Mouse (Mus musculus) lung, postnatal 0 days (tissue): ENCODE measurements around the gene Hcls1. TPM values are rescaled to one million over a fixed set of nuclear protein-coding genes. Genes with fewer than 3 reads are reported as not detected.

Source experiments
- ATAC-seq: fragments of 200-750 bp; cut with Nextera tagmentation; 2 replicates; pipeline ENCODE4 v1.8.0; 2017; ENCODE audit warnings: moderate library complexity
- DNase-seq: peaks from one replicate; pipeline ENCODE4 v3.0.0-alpha.2; 2016; ENCODE audit warnings: low spot score
- H3K27ac ChIP-seq: fragments of 300-500 bp; sonication (generic); 2 replicates; pipeline ENCODE4 v1.5.1; 2014; ENCODE audit warnings: antibody characterized with exemption, mild to moderate bottlenecking, low read length, mixed read lengths
- H3K27me3 ChIP-seq: fragments of 300-500 bp; sonication (generic); replicated peaks from 2 replicates; pipeline ENCODE4 v1.6.1; 2014; ENCODE audit warnings: low read length, mixed read lengths; ENCODE audit not compliant: insufficient read depth
- H3K36me3 ChIP-seq: fragments of 300-500 bp; sonication (generic); 2 replicates; pipeline ENCODE4 v1.6.1; 2014; ENCODE audit warnings: low read length, mixed read lengths; ENCODE audit not compliant: insufficient read depth
- H3K4me1 ChIP-seq: fragments of 300-500 bp; sonication (generic); 2 replicates; pipeline ENCODE4 v1.6.1; 2014; ENCODE audit warnings: antibody characterized with exemption, low read depth, low read length, mixed read lengths; ENCODE audit not compliant: insufficient read depth
- H3K4me2 ChIP-seq: fragments of 300-500 bp; sonication (generic); replicated peaks from 2 replicates; pipeline ENCODE4 v1.6.1; 2014; ENCODE audit warnings: low read depth, mild to moderate bottlenecking, low read length, moderate library complexity, mixed read lengths
- H3K4me3 ChIP-seq: fragments of 300-500 bp; sonication (generic); 2 replicates; pipeline ENCODE4 v1.5.1; 2014; ENCODE audit warnings: low read depth, low read length
- H3K9ac ChIP-seq: fragments of 300-500 bp; sonication (generic); replicated peaks from 2 replicates; pipeline ENCODE4 v1.6.1; 2014; ENCODE audit warnings: low read depth, mild to moderate bottlenecking
- H3K9me3 ChIP-seq: fragments of 300-500 bp; sonication (generic); 2 replicates; pipeline ENCODE4 v1.6.1; 2016; ENCODE audit warnings: low read length, mixed read lengths
- CTCF ChIP-seq: IDR thresholded peaks from 2 replicates; pipeline ENCODE4 v1.5.1; 2016; ENCODE audit warnings: antibody characterized with exemption, mild to moderate bottlenecking
- EP300 ChIP-seq: IDR thresholded peaks from 2 replicates; pipeline ENCODE4 v1.6.1; 2016; ENCODE audit warnings: antibody characterized with exemption, mild to moderate bottlenecking, control low read depth
- whole genome bisulfite sequencing: fragments of 180-500 bp; shearing (Covaris S2); extraction: QIAGEN DNeasy Blood & Tissue Kit; methylation state at CpG from one replicate; pipeline ENCODE4 v1.1.7; 2014; 5-methylcytosine and 5-hydroxymethylcytosine counted together
- polyA plus RNA-seq: library from polyadenylated mRNA; unstranded; fragments of >200 nt; fragmentation: Nextera tagmentation; extraction: Ambion mirVana; gene quantifications from 2 replicates; pipeline ENCODE4 v1.2.1, GENCODE M21; 2015

Gene Hcls1
- polyA plus RNA-seq, 1 experiment from 2014 or later, result 12.6 TPM

GRCm38 (mm10) chr16:36927495-36928105 lies 7.2 kb upstream of the Hcls1 start:
- DNase-seq (no peak), ATAC-seq (no peak)
- H3K4me3 ChIP-seq, result no peak overlapping the region
- no peak overlapping the region for H3K27ac ChIP-seq
- H3K4me1 ChIP-seq, result no peaks in the 10 kb centered on the region
- peaks cover 24% of the 10 kb centered on the region for H3K36me3 ChIP-seq
- no peaks in the 10 kb centered on the region for H3K9me3 ChIP-seq
- no peaks in the 10 kb centered on the region for H3K27me3 ChIP-seq
- no peak overlapping the region for H3K4me2 ChIP-seq
- WGBS, result 82% methylated on average over 10 of the region's 10 CpGs
- no peak for TF ChIP-seq EP300
- no peak for TF ChIP-seq CTCF
- no peak overlapping the region for H3K9ac ChIP-seq

GRCm38 (mm10) chr16:36928106-36928500 lies 6.7 kb upstream of the Hcls1 start:
- Histone ChIP-seq H3K4me1 (no peaks in the 10 kb centered on the region), H3K9me3 (no peaks in the 10 kb centered on the region), H3K4me3 (no peak overlapping the region), H3K9ac (no peak overlapping the region), H3K36me3 (peaks cover 24% of the 10 kb centered on the region), H3K4me2 (no peak overlapping the region), H3K27ac (no peak overlapping the region), H3K27me3 (no peaks in the 10 kb centered on the region)
- TF ChIP-seq CTCF, result no peak
- TF ChIP-seq EP300, result no peak
- DNase-seq (no peak), ATAC-seq (no peak)
- WGBS, result 85% methylated on average over 8 of the region's 8 CpGs

GRCm38 (mm10) chr16:36929216-36929615 lies 5.6 kb upstream of the Hcls1 start:
- Histone ChIP-seq H3K9ac (no peak overlapping the region), H3K4me3 (no peak overlapping the region), H3K36me3 (peaks cover 24% of the 10 kb centered on the region), H3K27me3 (no peaks in the 10 kb centered on the region), H3K4me1 (no peaks in the 10 kb centered on the region; the same call in 1 of the 2 replicates), H3K27ac (no peak overlapping the region), H3K4me2 (no peak overlapping the region), H3K9me3 (no peaks in the 10 kb centered on the region)
- no peak for ATAC-seq
- TF ChIP-seq CTCF (no peak), EP300 (no peak)
- DNase-seq, result no peak
- 94% methylated on average over 7 of the region's 7 CpGs for WGBS

- Histone ChIP-seq H3K9me3 (no peaks in the 10 kb centered on the region), H3K4me3 (no peak overlapping the region), H3K36me3 (peaks cover 21% of the 10 kb centered on the region), H3K27ac (peak overlapping the region; percentile 28; the same call in 1 of the 2 replicates), H3K27me3 (no peaks in the 10 kb centered on the region), H3K4me1 (no peaks in the 10 kb centered on the region; the same call in 1 of the 2 replicates), H3K9ac (no peak overlapping the region; the same call in 1 of the 2 replicates), H3K4me2 (no peak overlapping the region)
- WGBS, result 52% methylated on average over 11 of the region's 11 CpGs
- TF ChIP-seq EP300 (no peak), CTCF (no peak)
- ATAC-seq (0 out of 2 replicates have a peak, but pooled peaks have one; percentile 14), DNase-seq (peak; percentile 34)
These were observed 4.3 kb upstream of the Hcls1 start for GRCm38 (mm10) chr16:36930231-36931136.

GRCm38 (mm10) chr16:36931381-36931780 lies 3.4 kb upstream of the Hcls1 start:
- Histone ChIP-seq H3K4me3 (no peak overlapping the region), H3K9me3 (no peaks in the 10 kb centered on the region), H3K27me3 (no peaks in the 10 kb centered on the region), H3K4me2 (no peak overlapping the region), H3K36me3 (peaks cover 15% of the 10 kb centered on the region), H3K4me1 (no peaks in the 10 kb centered on the region; the same call in 1 of the 2 replicates), H3K27ac (peak overlapping the region; percentile 28; the same call in 1 of the 2 replicates), H3K9ac (no peak overlapping the region)
- ATAC-seq (no peak), DNase-seq (no peak)
- 90% methylated on average over 10 of the region's 10 CpGs for WGBS
- TF ChIP-seq EP300 (no peak), CTCF (no peak)

GRCm38 (mm10) chr16:36931976-36932375 lies 2.8 kb upstream of the Hcls1 start:
- TF ChIP-seq EP300, result no peak
- TF ChIP-seq CTCF, result no peak
- ATAC-seq, result no peak
- Histone ChIP-seq H3K9me3 (no peaks in the 10 kb centered on the region), H3K36me3 (peaks cover 15% of the 10 kb centered on the region), H3K4me1 (no peaks in the 10 kb centered on the region; the same call in 1 of the 2 replicates), H3K27me3 (no peaks in the 10 kb centered on the region), H3K9ac (no peak overlapping the region), H3K4me3 (no peak overlapping the region), H3K27ac (no peak overlapping the region), H3K4me2 (no peak overlapping the region)
- DNase-seq, result no peak
- 84% methylated on average over 3 of the region's 3 CpGs for WGBS
